Mouse (Mus musculus) kidney, adult 18-20 months (tissue): ENCODE measurements around the gene Slc25a10.
A peak's percentile ranks its signal among the peaks of the same experiment; 100 is the strongest.

Experiments
- DNase-seq: peaks from one replicate; pipeline ENCODE4 v3.0.0; 2021

The Slc25a10 gene

GRCm38 (mm10) chr11:120485251-120485650 is 6.4 kb upstream of the Slc25a10 start:
- peak; percentile 70 for DNase-seq

DNA sequence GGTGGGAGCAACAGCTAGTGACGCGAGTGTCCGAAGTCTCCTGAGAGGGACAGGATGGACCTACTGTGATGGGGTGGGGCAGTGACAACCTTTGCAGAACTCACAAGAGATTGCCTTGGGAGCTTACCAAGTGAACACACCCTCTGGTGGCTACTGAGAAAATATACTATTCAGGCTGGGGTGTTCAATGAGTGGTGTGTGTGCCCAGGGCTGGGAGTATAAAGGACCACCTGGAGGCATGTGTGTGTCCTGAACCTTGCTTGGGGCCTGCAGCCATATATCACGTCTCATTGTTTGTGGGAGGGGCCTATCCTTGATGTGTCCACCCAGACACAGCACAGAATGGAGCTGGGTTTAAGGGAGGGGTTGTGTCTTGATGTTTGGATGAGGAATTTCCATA is 3.1 kb upstream of the Slc25a10 start:
- DNase-seq, result no peak

- DNase-seq, result peak; percentile 83
These were observed 2.4 kb upstream of the Slc25a10 start for GRCm38 (mm10) chr11:120489054-120489761.

DNA sequence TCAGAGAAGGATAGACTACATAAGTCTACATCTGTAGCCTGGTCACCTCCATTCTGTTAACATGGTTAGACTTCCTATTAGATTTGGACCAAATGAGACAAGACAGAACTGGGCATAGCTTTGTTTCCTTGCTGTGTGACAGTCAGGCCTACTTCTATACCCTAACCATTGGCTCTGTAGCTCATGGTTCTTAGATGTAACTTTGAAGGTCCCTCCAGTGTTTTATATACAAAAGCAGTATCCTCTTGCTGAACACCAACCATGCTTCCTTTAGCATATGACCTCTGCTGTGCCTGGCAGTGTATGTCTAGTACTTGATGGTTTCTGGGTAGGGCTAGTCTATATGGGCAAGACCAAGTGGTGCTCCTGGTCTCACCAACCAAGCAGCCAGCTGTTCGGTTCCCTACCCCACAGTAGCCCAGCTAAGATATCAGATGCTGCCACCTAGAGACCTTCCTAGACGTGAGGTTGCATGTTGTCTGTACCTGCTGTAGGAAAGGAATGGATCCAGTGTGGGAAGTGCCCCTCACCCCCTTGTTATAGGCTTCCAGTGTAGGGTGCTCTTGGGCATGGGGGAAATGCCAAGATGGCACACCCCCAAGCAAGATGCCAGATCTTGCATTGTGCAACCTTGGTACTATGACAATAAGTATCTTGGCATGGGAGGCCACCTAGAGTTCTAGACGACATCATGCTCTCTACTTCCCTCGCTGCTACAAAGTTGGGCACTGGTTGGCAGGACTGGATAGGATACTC is 1.2 kb upstream of the Slc25a10 start:
- DNase-seq, result no peak

- peak; percentile 66 for DNase-seq
These were observed 611 bp downstream of the Slc25a10 start for GRCm38 (mm10) chr11:120492024-120492877.

GRCm38 (mm10) chr11:120492878-120493203 is 1.2 kb downstream of the Slc25a10 start:
- peak; percentile 27 for DNase-seq

- DNase-seq, result peak; percentile 45
These were observed 1.7 kb downstream of the Slc25a10 start for GRCm38 (mm10) chr11:120493351-120493750.

DNA sequence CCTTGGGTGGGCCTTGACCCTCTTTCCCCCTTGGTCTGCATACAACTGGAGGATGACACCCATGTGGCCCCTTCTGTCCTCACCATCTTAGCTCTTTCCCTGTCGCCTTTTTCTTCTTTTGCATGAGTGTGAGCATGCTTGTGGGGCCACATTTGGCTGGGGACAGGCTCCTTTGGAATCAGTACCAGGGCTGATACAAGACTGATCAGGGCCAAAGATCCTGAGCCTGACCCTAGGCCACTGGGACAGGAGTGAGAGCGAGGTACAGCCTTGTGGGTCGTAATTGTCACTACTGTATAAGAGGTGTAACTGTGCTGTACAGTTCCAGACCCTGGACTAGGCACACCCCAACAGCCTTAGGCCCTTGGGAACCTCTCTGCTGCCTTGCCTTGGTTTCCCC is 2.3 kb downstream of the Slc25a10 start:
- no peak for DNase-seq

GRCm38 (mm10) chr11:120497436-120497835 is 5.8 kb downstream of the Slc25a10 start:
- no peak for DNase-seq

DNA sequence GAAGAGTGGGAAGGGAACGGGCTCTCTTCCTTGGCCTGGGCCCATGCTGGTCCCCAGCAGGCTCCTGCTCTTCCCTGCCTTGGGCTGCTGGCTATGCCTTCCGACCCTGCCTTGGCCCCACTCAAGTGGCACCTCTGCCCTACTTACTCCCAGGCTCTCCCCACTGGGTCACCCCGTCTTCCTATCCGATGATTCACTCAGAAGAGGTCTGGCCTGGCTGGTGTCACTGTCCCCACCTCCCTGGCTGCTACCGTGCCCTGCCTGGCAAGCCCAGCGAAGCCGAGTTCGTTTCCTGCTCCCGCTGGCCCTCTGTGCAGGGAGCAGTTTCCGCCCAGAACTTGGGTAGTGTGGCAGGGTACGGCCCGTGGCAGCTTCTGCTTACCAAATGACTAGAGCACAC is 6.6 kb downstream of the Slc25a10 start:
- DNase-seq, result no peak

DNA sequence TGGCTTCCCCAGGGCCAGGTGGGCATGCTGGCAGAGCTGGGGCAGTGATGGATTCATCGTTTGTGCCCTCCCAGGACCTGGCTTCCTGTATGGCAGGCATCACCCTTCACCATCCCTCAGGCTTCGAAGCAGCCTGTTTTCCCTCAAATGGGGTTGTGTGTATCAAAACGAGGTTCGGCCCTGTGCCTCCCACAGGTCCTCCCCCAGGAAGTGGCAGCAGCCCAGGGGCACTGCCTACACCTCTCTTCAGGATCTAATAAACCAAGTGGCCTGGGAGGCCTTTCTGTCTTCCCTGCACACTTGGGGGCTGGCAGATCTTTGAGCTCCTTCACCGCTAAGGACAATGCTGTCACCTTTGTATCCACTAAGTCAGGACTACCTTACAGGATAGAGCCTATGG is 7.3 kb downstream of the Slc25a10 start:
- DNase-seq, result no peak

- no peak for DNase-seq
These were observed 8.3 kb downstream of the Slc25a10 start for GRCm38 (mm10) chr11:120499894-120500293.

- peak; percentile 89 for DNase-seq
These were observed 8.7 kb downstream of the Slc25a10 start for GRCm38 (mm10) chr11:120500357-120500756.

DNA sequence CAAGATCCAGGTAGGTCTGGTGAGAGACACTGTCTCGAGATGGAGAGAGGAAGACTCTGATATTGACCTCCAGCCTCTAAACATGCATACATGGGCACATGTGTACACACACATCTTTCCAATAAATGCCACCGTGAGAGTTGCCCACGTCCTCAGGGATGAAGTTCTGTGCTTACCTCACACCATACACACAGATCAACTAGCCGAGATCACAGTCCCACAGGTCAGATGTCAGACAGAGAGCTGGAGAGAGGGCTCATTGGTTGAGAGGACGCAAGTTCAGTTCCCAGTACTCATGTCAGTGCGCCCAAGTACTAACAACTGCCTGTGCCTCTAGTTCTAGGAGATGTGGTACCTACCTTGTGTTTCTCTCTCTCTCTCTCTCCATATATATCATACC is 9.4 kb downstream of the Slc25a10 start:
- peak; percentile 43 for DNase-seq

- DNase-seq, result no peak
These were observed 10.1 kb downstream of the Slc25a10 start for GRCm38 (mm10) chr11:120501701-120502100.

DNA sequence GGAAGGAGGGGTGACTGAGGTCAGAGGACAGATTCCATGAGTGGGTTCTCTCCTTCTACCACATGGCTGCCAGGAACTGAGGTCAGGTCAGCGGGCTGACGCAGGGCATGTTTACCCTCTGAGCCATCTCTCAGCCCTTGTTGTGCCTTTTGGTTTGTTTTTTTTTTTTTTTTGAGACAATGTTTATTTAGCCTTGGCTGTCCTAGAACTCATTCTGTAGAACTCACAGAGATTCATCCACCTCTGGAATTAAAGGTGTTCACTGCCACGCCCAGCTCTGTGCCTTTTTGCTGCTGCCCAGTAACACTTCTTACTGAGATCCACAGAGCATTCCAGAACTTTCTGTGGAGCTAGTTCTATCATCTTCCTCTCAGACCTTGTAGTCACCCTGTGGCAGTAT is 14.0 kb downstream of the Slc25a10 start:
- DNase-seq, result no peak

- DNase-seq, result peak; percentile 54
These were observed 15.3 kb downstream of the Slc25a10 start for GRCm38 (mm10) chr11:120506899-120507298.

GRCm38 (mm10) chr11:120507611-120508289 is 16.1 kb downstream of the Slc25a10 start:
- no peak for DNase-seq

- no peak for DNase-seq
These were observed 16.7 kb downstream of the Slc25a10 start for GRCm38 (mm10) chr11:120508290-120508870.

DNA sequence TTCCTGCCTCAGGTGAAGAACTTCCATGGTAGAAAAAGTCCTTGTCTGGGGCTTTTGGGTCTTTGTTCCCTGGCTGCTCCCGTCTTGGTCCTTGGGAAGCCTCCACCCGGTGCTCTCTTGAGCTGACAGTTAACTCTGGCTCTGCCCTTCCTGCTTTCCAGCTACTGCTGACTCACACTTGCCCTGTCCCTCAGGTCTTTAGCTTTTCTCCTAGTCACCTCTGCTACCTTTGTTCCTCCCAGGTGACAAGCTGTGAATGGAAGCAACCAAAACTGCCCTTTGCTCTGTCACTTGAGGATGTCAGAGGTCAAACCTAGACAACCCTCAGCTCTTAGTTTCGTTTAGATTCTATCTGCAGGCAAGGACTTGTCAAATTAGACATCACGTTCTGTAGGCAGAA is 18.3 kb downstream of the Slc25a10 start:
- DNase-seq, result no peak

GRCm38 (mm10) chr11:120510375-120511030 is 18.9 kb downstream of the Slc25a10 start:
- DNase-seq, result no peak
